Mouse (Mus musculus) liver, embryonic 14.5 days (tissue): ENCODE measurements around the gene Tpm3.

Experiments
- CTCF ChIP-seq: IDR thresholded peaks from 2 replicates; pipeline ENCODE4 v1.5.1; 2016; ENCODE audit warnings: antibody characterized with exemption, low read depth, control low read depth
- EP300 ChIP-seq: IDR thresholded peaks from 2 replicates; pipeline ENCODE4 v1.6.1; 2016; ENCODE audit warnings: antibody characterized with exemption, low read depth

- TF ChIP-seq CTCF: no peak
- TF ChIP-seq EP300: peak; percentile 57
These were observed 37.8 kb upstream of the Tpm3 start for GRCm38 (mm10) chr3:90034653-90035052.
